Mouse (Mus musculus): ENCODE results near the gene Itga11.
"Not testable (repeated sequence)": the region's sequence is repeated elsewhere in the genome, so short reads cannot be mapped to it uniquely, and the experiment has no call there.

Itga11 gene

DNA sequence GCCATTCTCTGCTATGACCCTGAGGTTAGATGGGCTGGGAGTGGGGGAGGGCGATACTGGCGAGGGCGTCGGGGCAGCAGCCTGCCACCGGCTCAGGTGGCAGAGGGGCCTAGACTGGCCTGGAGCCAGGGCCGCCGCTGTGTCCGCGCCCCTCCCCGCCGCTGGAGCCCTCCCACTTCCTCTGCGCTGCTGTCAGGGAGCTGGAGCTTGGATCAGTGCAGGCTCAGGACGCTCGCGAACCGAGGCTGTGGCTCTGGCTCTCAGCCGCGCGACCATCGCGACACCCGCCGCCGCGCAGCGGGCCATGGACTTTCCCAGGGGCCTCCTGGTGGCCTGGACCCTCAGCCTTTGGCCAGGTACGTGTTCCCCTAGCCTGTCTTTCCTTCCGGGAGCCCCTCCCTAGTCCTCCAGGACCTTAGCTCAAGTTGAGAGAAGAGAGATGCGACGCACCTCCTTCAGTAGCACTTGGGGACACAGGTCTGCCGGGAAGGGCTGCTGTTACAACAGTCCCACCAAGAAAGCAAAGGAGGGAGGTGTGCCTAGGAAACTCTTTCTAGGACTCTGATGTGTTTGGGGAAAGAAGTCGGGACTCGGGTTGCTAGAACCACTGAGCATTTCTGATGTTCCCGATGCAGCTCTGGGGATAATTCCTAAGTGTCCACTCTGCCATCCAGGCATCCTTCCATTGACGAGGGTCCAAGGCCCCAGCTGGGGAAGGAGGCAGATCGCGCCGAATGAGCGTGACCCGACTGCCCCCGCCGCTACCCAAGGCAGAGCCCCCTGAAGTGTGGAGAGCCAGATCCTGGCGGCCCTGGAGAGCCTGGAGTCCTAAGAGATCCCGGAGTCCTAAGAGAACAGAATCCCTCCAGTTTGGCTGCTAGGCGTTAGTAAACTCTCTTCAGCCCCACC lies at the start of gene Itga11:
Gene Itga11, plus strand, starts transcription at position 186 of the 909 bp plus-strand sequence.
- no peak for DNase-seq (ENCODE audit: low read depth, low spot score)

DNA sequence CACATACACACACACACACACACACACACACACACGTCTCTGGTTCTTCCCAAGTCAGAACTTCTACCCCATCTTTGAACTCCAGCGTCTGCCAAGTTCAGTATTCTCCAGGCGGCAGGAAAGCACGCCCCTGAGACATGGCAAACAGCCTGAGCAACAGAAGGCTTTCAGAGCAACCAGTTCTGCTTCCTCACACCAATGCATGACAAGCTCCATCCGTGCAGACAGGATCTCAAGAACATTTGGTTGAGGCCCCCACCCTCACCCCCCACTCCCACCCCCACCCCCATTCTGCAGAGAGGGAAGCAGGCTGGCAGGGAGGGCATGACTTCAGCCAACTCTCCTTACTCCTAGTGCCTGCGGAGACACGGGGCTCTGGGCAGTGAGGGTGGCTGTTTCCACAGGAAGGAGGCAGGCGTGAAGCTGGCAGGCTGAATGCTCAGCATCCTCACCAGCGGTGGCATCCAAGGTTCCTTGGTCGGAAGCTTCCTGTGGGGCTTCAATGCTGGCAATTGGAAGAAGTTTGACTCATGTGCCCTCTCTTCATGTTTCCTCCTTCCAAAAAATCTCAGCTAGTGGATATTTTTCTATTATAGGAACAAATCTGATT lies 46.9 kb upstream of the Itga11 start:
- no peak for DNase-seq (ENCODE audit: low read depth, low spot score)

DNA sequence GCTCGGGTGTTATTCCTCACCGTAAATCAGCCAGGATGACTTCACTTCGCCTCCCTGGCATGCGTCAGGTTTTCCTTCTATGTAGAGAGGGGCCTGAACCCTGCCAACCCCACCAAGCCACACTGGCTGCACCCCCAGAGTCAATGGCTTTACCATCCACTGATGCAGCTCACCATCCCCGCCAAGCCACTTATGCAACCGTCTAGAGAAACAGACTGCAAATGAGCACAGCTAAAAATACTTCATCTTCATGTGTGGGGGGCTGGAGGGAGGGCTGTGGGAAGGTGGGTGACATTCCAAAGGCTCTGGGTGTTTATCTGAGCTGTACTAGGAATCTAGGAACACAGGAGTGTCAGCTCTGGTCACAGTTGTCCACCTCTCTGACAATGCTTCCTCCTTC lies 45.2 kb upstream of the Itga11 start:
- DNase-seq (ENCODE audit: low read depth, low spot score), result no peak

DNA sequence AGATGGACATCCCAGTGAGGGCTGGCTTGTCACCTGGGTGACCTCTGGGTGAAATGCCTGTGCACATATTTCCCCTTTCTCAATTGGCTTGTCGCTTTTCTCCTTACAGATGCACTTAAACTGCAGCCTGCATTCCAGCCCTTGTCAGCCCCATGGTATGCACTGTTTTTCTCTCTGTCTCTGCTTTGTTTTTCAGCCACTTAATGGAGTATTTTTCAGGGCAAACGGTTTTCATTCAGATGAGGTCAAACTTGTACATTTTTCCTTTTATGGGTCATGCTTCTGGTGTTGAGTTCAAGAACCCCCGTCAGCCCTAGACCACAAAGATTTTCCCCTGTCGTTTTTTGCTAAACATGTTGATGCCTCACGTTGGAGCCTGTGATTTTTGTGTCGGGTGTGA lies 39.6 kb upstream of the Itga11 start:
- no peak for DNase-seq (ENCODE audit: low read depth, low spot score)

DNA sequence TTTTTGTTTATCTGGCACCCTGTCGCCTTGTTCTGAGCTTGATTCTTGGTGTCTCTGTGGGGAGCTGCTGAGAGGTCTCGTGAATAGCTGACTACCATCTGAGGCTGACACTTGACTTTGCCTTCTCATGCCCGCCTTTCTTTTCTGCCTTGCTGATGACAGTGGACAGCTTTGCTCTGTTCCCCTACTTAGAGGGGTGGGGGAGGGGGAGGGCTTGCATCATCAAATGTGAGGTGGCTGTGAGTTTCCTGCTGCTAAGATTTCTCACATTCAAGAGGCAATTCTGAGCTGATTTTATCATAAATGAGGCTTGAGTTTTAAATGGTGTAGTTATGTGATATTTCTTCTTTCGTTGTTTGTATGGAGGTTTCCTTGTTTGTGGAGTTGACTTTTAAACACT lies 37.9 kb upstream of the Itga11 start:
- DNase-seq (ENCODE audit: low read depth, low spot score), result no peak

DNA sequence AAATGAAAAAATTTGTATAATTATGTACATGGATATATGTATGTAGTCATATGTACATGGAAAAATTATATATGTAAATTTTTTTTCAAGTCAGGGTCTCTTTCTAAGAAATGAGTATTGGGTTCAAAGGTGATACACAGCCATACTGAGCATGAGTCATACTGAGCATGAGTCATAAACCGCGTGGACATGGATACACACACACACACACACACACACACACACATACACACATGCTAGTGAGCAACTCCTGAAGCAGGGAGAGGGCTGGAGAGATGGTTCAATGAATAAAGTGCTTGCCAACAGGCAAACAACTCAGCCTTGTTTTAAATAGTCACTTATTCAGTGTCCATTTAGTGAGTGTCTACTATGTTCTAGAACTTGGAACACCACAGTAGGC lies 37.4 kb upstream of the Itga11 start:
- DNase-seq (ENCODE audit: low read depth, low spot score), result peak; percentile 18

DNA sequence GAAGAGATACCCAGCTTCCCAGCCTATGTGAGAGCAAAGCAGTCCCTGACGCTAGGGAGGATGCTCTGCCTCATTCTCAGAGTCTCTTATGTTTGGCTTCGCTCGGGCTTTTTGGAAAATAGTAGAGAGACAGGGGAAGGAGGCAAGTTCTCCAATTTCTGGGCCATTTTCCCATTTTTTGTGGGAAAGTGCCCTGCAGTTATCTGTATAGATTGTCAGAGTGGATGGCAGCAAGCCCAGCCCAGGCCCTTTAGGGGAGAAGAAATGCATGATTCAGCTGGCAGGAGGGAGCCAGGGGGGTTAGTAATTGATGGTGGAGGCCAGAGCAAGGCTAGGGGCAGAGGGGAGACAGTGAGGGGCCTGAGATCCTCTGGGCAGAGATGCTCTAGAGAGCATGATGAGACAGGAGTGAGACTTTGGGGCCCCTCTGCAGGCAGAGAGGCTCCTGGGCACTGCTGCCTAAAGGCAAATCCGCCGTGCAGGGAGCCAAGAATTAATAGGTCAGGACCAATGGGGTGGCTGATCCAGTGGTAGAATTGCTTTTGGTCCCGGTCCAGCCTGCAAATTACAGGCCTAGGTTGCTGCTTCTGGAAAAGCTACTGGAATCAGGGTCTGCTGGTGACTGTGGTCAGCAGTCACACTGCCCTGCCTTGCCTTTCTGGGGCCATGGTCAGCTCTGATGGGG lies 31.8 kb upstream of the Itga11 start:
- DNase-seq (ENCODE audit: low read depth, low spot score), result no peak

DNA sequence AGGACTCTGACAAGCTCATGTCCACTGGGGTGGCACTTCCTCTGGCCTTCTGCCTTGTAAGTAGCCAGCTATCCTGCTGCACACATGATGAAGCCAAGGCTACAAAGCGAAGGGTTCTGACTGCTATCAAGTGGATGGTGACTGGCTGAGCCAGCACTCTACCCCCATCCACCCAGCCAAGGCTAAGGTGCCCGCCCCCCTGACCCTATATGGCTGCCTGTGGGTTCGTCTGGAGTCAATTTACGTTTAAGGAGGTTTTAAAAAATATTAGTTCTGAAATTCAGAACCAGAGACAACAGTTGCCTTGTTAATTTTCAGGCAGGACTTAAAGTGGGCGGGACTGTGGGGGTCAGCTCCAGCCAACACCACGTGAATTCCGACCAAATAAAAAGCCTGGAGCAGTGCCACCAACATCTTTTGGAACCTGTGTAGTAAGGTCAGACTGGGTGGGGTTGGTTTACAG lies 30.9 kb upstream of the Itga11 start:
- DNase-seq (ENCODE audit: low read depth, low spot score), result no peak

DNA sequence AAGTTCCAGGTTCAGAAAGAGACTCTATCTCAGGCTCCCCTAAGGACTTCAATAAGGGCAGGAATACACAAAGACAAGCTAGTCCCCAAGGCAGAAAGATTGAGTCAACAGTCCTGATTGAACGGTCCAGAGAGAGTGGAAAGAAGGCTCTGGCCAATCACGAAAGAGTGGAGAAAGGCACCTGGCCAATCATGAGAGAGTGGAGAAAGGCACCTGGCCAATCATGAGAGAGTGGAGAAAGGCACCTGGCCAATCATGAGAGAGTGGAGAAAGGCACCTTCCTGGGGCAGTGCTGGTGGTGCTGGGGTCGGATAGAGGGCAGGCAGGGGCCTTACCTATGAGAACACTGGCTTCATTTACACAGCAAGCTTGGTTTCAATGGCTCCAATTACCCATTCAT lies 28.2 kb upstream of the Itga11 start:
- DNase-seq (ENCODE audit: low read depth, low spot score), result no peak

DNA sequence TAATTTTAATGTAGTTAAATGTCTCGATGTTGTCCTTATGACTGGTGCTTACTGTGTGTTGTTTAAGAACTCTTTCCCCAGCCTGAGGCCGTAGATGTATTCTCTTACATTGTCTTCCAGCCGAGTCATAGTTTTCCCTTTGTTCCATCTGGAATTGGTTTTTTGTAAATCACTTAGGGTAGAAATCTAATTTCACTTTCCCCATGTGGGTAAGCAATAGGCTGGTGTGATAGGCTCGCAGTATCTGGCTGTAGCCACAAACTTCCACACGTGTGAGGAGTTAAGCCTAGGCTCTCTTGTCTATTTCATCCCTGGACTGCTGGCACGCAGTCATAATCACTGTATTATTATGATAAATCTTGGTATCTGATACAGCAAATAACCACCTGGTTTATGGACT lies 26.9 kb upstream of the Itga11 start:
- no peak for DNase-seq (ENCODE audit: low read depth, low spot score)

DNA sequence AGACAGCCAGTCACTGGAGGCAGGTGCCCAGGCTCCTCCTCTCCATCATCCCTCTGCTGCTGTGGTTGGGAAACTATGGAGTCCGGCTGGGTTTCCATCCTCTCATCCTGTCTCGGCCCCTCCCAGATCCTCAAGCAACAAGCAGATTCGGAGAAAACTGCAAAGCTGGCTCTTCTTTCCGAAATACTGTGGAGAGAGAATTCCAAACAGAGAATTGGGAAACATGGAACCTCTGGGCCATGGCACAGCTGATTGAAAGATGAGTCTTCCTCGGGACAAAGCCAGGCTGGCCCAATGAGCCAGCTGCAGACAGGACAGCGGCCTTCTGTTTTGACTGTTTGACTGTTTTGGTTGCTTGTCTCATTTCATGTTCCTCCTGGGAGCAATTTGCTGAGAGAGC lies 23.3 kb upstream of the Itga11 start:
- no peak for DNase-seq (ENCODE audit: low read depth, low spot score)

DNA sequence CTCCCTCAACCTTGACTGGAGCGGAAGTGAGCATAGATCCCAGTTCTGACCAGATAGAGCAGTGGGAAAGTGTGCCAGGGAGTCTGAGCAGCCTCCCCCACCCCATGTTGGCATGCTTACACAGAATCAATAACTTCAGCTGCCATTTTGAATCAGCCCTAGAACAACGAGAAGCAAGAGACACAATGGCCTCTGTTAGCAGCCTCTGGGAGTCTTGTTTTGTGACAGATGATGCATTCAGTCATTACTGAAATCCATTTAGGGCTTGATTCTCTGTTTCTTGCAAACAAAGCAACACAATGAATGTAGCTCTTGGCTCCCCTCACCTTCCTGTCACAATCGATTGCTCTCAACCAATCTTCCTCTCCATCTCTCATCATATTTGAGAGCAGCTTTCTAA lies 19.6 kb upstream of the Itga11 start:
- no peak for DNase-seq (ENCODE audit: low read depth, low spot score)

DNA sequence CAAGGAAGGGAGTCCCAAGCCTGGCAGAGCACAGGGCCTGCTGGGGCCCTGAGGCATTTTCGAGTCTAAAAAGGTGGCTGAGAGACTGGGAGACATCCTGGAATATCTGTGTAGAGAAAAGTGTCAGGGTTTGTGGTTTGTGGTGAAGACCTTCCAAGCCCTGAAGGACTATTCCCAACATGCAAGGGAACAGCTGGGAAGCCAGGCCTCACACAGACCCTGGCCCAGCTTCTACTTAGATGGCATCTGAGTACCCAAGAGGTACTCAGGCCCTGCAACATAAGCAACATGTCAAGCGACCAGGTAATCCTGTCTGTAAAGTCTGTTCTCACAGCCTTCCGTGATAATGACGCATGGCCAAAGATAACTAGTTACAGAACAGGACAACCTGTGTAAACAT lies 18.6 kb upstream of the Itga11 start:
- no peak for DNase-seq (ENCODE audit: low read depth, low spot score)

DNA sequence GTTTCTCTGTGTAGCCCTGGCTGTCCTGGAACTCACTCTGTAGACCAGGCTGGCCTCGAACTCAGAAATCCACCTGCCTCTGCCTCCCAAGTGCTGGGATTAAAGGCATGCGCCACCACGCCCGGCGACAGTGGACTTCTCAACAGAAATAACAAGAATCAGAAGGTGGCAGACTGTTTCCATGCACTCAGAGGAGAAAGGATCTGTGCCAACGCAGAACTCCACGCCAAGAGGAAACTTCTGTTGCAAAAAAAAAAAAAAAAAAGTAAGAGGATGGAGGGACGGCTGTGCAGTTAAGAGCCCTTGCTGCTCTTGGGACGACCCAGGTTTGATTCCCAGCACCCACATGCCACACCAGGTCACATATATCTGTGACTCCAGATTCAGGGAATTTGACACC lies 16.7 kb upstream of the Itga11 start:
- not testable (repeated sequence) for DNase-seq (ENCODE audit: low read depth, low spot score)

DNA sequence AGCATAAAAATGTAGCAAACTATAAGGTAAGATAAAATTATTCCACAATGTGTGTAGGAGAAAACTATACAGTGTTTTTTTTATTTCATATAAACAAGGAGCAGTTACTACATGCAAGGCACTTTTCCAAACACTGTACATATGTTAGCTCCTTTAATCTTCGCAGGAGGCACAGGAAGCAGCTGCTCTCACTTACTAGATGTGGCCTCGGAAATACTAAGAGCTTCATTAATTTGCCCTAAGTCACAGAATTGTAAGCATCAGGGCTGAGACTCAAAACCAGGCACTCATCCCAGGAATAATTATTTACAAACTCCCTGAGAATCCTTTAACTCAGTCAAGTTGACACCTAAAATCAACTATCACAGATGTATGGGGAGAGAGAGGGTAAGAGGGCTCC lies 14.2 kb upstream of the Itga11 start:
- DNase-seq (ENCODE audit: low read depth, low spot score), result no peak

DNA sequence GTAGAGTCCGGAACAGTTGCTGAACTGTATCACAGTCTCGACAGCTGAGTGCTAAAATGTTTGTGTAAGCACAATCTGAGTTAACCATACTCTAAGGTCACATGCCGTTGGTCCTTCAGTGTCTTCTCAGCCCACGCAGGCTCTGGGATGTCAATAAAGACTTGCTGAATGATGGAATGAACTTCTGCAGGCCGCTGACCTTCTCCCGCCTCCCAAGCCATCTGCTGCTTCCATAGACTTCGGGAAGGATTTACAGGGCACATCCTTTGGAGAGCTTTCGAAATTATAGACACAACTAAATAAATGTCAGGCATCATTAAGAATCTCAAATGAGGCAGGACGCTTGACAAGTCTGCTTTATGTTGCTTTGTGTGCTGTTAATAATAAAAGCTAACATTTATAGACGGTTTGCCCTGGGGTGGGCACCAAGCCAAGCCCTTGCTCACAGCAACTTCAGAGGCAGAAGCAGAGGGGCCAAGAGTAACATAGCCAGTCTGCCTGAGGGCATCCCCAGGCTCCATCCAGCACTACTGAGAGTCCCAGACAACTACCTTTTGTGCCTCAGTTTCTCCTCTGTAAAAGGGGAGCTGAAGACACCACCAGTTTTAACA lies 13.4 kb upstream of the Itga11 start:
- no peak for DNase-seq (ENCODE audit: low read depth, low spot score)

DNA sequence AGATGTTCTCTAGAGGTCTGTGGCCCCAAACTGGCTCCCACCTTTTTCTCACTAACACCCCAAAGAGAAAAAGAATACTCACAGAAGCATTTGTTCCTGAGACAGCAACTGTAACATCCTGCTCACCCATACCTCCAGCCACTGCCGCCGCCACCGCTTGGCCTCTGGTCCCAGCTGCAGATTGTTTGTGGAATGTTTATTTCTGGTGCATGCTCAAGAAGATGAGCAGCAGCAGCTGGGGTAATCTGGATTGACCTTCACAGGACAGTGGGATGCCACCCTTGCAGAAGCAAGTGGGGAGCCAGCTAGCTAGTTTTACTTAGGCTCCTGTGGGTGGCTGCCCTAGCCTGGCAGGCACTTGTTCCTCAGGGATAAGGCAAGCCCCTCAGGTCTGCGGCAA lies 11.7 kb upstream of the Itga11 start:
- no peak for DNase-seq (ENCODE audit: low read depth, low spot score)

DNA sequence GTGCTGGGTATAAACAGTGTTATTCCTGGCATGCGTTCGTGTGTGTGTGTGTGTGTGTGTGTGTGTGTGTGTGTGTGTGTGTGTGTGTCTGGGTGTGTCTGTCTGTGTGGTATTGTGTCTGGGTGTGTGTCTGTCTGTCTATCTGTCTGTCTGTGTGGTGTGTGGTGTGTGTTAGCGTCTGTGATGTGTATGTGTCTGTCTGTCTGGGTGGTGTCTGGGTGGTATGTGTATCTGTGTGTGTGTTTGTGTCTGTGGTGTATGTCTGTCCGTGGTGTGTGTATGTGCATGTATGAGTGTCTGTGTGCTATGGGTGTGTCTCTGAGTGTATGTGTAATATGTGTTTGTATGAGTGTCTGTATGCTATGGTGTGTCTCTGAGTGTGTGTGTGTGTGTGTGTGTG lies 9.1 kb upstream of the Itga11 start:
- DNase-seq (ENCODE audit: low read depth, low spot score), result no peak

DNA sequence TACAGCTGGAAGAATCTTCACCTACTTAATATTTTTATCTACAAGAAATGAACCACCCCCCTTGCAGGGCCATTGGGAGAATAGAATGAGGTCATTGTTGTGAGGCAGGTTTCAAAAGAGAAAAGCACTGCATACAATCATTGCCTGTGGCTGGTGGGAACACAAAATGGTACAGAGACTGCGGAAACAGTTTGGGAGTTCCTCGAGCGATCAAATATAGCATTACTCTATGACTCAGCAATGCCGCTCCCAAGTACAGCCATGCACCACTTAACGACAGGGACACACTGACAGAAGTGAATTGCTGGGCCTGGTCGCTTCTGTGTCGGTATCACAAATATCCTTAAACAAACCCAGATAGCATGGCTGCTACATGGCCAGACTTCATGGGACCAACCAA lies 4.4 kb upstream of the Itga11 start:
- no peak for DNase-seq (ENCODE audit: low read depth, low spot score)

DNA sequence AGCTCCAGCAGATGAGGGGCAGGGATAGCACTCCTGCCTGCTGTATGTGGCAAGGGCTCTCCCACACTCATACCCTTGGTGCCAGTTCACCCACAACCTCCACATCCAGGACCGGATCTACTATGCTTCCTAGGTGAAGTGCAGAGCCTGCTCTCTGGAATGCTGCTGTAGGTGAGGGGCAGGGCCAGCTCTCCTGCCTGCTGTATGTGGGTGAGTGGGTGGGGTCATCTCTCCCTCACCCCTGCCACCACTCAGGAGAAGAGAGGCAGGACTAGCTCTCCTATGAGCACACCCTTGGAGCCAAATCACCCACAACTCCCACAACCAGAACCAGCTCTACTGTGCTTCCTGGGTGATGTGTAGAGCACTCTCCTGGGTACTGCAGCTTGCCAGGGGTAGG lies 2.5 kb upstream of the Itga11 start:
- no peak for DNase-seq (ENCODE audit: low read depth, low spot score)

DNA sequence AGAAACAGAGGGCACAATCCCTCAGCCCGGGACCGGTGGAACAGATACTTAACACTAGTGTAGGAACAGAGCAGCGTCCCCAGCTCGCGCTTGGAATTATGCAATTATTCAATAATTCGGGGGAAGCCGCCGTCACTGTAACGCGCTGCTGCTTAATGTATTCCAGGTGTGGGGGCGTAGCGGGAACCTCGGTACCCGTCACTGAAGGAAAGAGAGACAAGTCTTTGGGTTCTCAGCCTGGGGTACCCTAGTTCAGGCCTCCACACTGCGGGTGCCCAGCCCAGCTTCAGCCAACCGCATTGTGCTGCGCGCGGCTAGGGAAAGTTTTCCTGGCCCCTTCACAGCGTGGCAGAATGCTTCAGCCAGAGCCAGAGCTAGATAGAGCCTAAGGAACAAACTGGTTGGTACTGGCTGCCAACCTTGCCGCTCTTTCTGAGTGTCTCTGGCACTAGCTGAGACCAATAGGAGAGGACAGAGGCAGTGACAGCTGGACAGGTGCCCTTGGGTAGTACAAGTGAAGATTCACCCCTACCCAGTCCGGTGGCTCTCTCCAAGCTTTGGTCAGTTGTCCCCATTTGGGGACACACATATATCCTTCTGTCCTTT lies 1.0 kb downstream of the Itga11 start:
- DNase-seq (ENCODE audit: low read depth, low spot score), result no peak

DNA sequence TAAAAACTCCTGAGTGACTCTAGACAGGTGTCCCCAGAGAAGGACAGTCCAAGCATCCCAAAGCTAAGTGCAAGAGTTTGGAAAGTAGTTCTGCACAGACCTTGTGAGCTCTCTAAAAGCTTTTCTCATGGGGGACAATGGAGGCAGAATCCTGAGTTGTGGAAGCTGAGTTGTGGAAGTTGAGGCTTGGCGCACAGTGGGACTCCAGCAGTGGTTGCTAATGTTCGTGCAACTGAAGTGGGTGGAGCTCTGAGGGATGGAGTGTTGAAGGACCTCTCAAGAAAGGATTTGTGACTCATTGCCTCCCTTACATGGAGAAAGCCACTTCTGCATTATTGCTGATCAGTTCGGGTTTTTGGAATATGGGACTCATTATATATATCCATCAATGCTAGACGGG lies 1.8 kb downstream of the Itga11 start:
- DNase-seq (ENCODE audit: low read depth, low spot score), result no peak
